Comparison of ENCODE assay signal across 8 mouse cellular contexts in the genomic region with DNA sequence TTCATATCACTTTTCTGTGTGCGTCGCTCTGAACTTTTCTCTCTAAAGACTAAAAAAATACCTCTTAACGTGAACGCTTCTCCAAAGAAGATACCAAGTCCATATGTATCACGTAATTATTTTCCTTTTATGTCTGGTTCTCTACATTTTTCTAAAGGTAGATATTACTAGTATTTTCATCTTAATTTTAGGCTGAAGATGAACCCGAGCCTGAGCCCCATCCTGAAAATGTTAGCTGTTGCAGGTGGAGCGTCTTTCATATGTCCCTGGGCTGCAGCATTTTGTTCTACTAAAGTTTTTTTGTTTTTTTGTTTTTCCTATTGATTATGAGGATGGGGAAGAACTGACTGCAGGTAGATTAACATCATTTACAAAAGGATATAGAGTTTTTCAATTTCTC. TPM values are rescaled to one million over a fixed set of nuclear protein-coding genes. Genes with fewer than 3 reads are reported as not detected.
A peak's percentile ranks its signal among the peaks of the same experiment; 100 is the strongest.
DNase-seq lines count a peak whose midpoint lies in the region; ATAC-seq and TF ChIP-seq lines count a peak whose summit lies in the region.

No protein-coding gene starts in this region.

- no peak for DNase-seq in heart, adult 18-20 months
- DNase-seq in G1E (ENCODE audit: low spot score) = no peak
- DNase-seq in adrenal gland, postnatal 10 days = no peak
- DNase-seq in spleen, postnatal 10 days (ENCODE audit: low spot score in 2 of 2) = no peak
- no peak for DNase-seq in left cerebral cortex, postnatal 14 days (ENCODE audit: low spot score in 2 of 2)

- no peaks in the 10 kb centered on the region for H3K9me3 ChIP-seq in heart, embryonic 15.5 days (replicated peaks)
- no peaks in the 10 kb centered on the region for H3K9me3 ChIP-seq in G1E (replicated peaks)
- H3K9me3 ChIP-seq in hindbrain, embryonic 12.5 days (replicated peaks) = no peaks in the 10 kb centered on the region
- H3K9me3 ChIP-seq in midbrain, embryonic 12.5 days = no peaks in the 10 kb centered on the region

- H3K4me2 ChIP-seq in heart, embryonic 15.5 days = peak overlapping the region; percentile 83
- peak overlapping the region; percentile 67 for H3K4me2 ChIP-seq in hindbrain, embryonic 12.5 days (replicated peaks)
- H3K4me2 ChIP-seq in midbrain, embryonic 12.5 days (replicated peaks) = peak overlapping the region; percentile 64

- intact Hi-C loops in left cerebral cortex, postnatal 14 days (cut with DNase I) = no loop called here

- H3K27ac ChIP-seq in heart, embryonic 15.5 days = peak overlapping the region; percentile 86
- H3K27ac ChIP-seq in hindbrain, embryonic 12.5 days = no peak overlapping the region
- H3K27ac ChIP-seq in midbrain, embryonic 12.5 days (replicated peaks) = peak overlapping the region; percentile 69; the same call in 1 of the 2 replicates

- H3K36me3 ChIP-seq in heart, embryonic 15.5 days = peaks cover 17% of the 10 kb centered on the region
- peaks cover 34% of the 10 kb centered on the region for H3K36me3 ChIP-seq in G1E (replicated peaks)
- peaks cover 9% of the 10 kb centered on the region; the same call in 1 of the 2 replicates for H3K36me3 ChIP-seq in hindbrain, embryonic 12.5 days
- H3K36me3 ChIP-seq in midbrain, embryonic 12.5 days = no peaks in the 10 kb centered on the region

- H3K4me3 ChIP-seq in heart, embryonic 15.5 days = peak overlapping the region; percentile 82
- H3K4me3 ChIP-seq in G1E (ENCODE audit: low read depth, low read length) = peak overlapping the region; percentile 74
- H3K4me3 ChIP-seq in hindbrain, embryonic 12.5 days = peak overlapping the region; percentile 57
- peak overlapping the region; percentile 64 for H3K4me3 ChIP-seq in midbrain, embryonic 12.5 days

- peaks cover 18% of the 10 kb centered on the region for H3K4me1 ChIP-seq in heart, embryonic 15.5 days (replicated peaks)
- peaks cover 24% of the 10 kb centered on the region for H3K4me1 ChIP-seq in G1E (ENCODE audit: insufficient read depth, low read depth, low read length)
- peaks cover 15% of the 10 kb centered on the region for H3K4me1 ChIP-seq in hindbrain, embryonic 12.5 days
- peaks cover 29% of the 10 kb centered on the region for H3K4me1 ChIP-seq in midbrain, embryonic 12.5 days

- H3K9ac ChIP-seq in heart, embryonic 15.5 days = peak overlapping the region; percentile 63
- peak overlapping the region; percentile 52 for H3K9ac ChIP-seq in hindbrain, embryonic 12.5 days
- H3K9ac ChIP-seq in midbrain, embryonic 12.5 days (replicated peaks) = peak overlapping the region; percentile 61

- ATAC-seq in heart, embryonic 15.5 days (replicated peaks; ENCODE audit: insufficient number of reproducible peaks, insufficient read depth, low FRiP score, low read depth) = no peak
- ATAC-seq in G1E (ENCODE audit: extremely low read depth, insufficient number of reproducible peaks, low FRiP score, poor library complexity, severe bottlenecking) = no peak
- ATAC-seq in hindbrain, embryonic 12.5 days (ENCODE audit: low FRiP score) = no peak
- no peak for ATAC-seq in midbrain, embryonic 12.5 days (ENCODE audit: low FRiP score, low read depth)

- 2% methylated on average over 7 of the region's 7 CpGs for WGBS in heart, embryonic 15.5 days
- WGBS in hindbrain, embryonic 12.5 days = under 1% methylated on average over 7 of the region's 7 CpGs
- WGBS in midbrain, embryonic 12.5 days = 1% methylated on average over 7 of the region's 7 CpGs

- TF ChIP-seq CTCF in G1E (IDR thresholded peaks at IDR 0.05; ENCODE audit: low read depth, low read length) = no peak

- H3K27me3 ChIP-seq in heart, embryonic 15.5 days = no peaks in the 10 kb centered on the region
- H3K27me3 ChIP-seq in G1E (ENCODE audit: insufficient read depth, low read length) = no peaks in the 10 kb centered on the region
- H3K27me3 ChIP-seq in hindbrain, embryonic 12.5 days = no peaks in the 10 kb centered on the region
- H3K27me3 ChIP-seq in midbrain, embryonic 12.5 days = no peaks in the 10 kb centered on the region

RNA-seq across cellular contexts. Expression of gene Pcna, which starts 0.5 kb away (rescaled TPM):
- polyA plus RNA-seq in heart, embryonic 15.5 days (2015; fragmentation: Nextera tagmentation; extraction: Ambion mirVana) = 138 and 157 TPM in 2 replicates
- total RNA-seq in heart, adult 18-20 months (2021) = 10 to 100 TPM; 40.6 to 41.8 TPM
- total RNA-seq in G1E (2014; fragmentation: Nextera tagmentation) (249 and 267 TPM in 2 replicates), G1E (2017) (520 and 531 TPM in 2 replicates)
- 38.5 and 77.8 TPM in 2 replicates for polyA plus RNA-seq in G1E (2012)
- polyA plus RNA-seq in hindbrain, embryonic 12.5 days (2016; fragmentation: Nextera tagmentation; extraction: Ambion mirVana) = 173 and 178 TPM in 2 replicates
- 261 and 265 TPM in 2 replicates for polyA plus RNA-seq in midbrain, embryonic 12.5 days (2016; fragmentation: Nextera tagmentation; extraction: Ambion mirVana)
- total RNA-seq in adrenal gland, postnatal 10 days (2021) = 100 to 1,000 TPM; 105 to 109 TPM
- total RNA-seq in left cerebral cortex, postnatal 14 days (2021) = 10 to 100 TPM; 52.1 to 54.7 TPM

RNA-seq across cellular contexts. Expression of gene Tmem230, which starts 6.0 kb away (rescaled TPM):
- polyA plus RNA-seq in heart, embryonic 15.5 days (2015; fragmentation: Nextera tagmentation; extraction: Ambion mirVana) = 40.2 and 41.3 TPM in 2 replicates
- total RNA-seq in heart, adult 18-20 months (2021) = 10 to 100 TPM; 24.7 to 26.9 TPM
- 113 and 147 TPM in 2 replicates for total RNA-seq in G1E (2014; fragmentation: Nextera tagmentation)
- 41.6 and 42.7 TPM in 2 replicates for total RNA-seq in G1E (2017)
- polyA plus RNA-seq in G1E (2012) = 34.4 and 37.1 TPM in 2 replicates
- 56.5 and 60.9 TPM in 2 replicates for polyA plus RNA-seq in hindbrain, embryonic 12.5 days (2016; fragmentation: Nextera tagmentation; extraction: Ambion mirVana)
- polyA plus RNA-seq in midbrain, embryonic 12.5 days (2016; fragmentation: Nextera tagmentation; extraction: Ambion mirVana) = 54.7 and 57.2 TPM in 2 replicates
- total RNA-seq in adrenal gland, postnatal 10 days (2021) = 10 to 100 TPM; 29.1 to 31.3 TPM
- 10 to 100 TPM; 28.0 to 30.2 TPM for total RNA-seq in left cerebral cortex, postnatal 14 days (2021)

RNA-seq across cellular contexts. Expression of gene Cds2, which starts 9.3 kb away (rescaled TPM):
- 20.8 and 26.9 TPM in 2 replicates for polyA plus RNA-seq in heart, embryonic 15.5 days (2015; fragmentation: Nextera tagmentation; extraction: Ambion mirVana)
- total RNA-seq in heart, adult 18-20 months (2021) = 10 to 100 TPM; 81.6 to 88.8 TPM
- total RNA-seq in G1E (2014; fragmentation: Nextera tagmentation) (15.8 and 26.6 TPM in 2 replicates), G1E (2017) (17.6 and 19.6 TPM in 2 replicates)
- 8.6 and 12.6 TPM in 2 replicates for polyA plus RNA-seq in G1E (2012)
- polyA plus RNA-seq in hindbrain, embryonic 12.5 days (2016; fragmentation: Nextera tagmentation; extraction: Ambion mirVana) = 41.6 and 43.7 TPM in 2 replicates
- polyA plus RNA-seq in midbrain, embryonic 12.5 days (2016; fragmentation: Nextera tagmentation; extraction: Ambion mirVana) = 33.5 and 34.7 TPM in 2 replicates
- 10 to 100 TPM; 52.2 to 54.9 TPM for total RNA-seq in adrenal gland, postnatal 10 days (2021)
- total RNA-seq in left cerebral cortex, postnatal 14 days (2021) = 100 to 1,000 TPM; 192 to 212 TPM
